In the genomic region with DNA sequence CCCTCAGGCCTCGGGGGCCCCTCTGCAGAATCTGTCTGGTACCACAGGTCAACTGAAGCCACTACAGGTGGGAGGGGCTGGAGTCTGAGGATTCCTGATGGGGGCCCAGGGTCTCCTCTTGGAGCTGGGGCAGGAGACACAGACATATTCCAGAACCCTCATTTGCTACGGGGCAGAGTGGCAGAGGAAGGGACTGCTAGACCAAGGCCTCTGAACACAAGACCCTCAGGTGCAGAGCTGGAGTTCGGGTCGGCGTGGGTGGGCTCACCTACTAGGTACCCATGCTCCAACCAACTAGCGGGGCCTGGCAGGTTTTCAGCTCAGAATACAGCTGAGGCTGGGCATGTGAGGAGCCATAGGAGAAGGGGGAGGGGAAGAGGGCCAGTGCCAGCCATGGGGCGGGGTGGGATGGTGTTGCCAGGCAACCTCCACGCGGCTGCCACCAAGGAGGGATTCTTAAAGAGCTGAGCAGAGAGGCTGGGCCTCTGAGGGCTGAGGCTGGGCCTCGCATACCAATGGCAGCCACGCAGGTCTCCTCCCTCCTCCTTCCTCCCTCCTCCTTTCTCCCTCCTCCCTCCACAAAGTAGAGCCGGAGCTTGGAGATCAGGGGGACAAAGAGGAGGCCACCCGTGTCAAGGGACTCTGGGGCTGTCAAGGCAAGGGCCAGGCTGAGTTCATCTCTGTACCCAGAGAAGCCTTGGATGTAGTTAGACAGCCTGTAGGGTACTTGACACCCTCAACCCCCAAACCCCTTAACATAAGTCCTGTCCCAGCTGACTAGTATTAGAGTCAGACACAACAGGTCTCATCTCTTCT, we compare ENCODE assay signal across 8 mouse cellular contexts. TPM values are rescaled to one million over a fixed set of nuclear protein-coding genes. Genes with fewer than 3 reads are reported as not detected.
DNase-seq lines count a peak whose midpoint lies in the region; ATAC-seq and TF ChIP-seq lines count a peak whose summit lies in the region.

No protein-coding gene starts in this region.

- WGBS in hindbrain, embryonic 11.5 days: 16% methylated on average over 13 of the region's 13 CpGs
- WGBS in stomach, postnatal 0 days: 25% methylated on average over 11 of the region's 13 CpGs

- intact Hi-C loops in left cerebral cortex, adult 2 months (cut with DNase I): no loop called here

- peaks cover 16% of the 10 kb centered on the region for H3K4me1 ChIP-seq in hindbrain, embryonic 11.5 days (replicated peaks; ENCODE audit: control insufficient read depth, insufficient read depth, low read length)
- no peaks in the 10 kb centered on the region for H3K4me1 ChIP-seq in stomach, postnatal 0 days (replicated peaks; ENCODE audit: control insufficient read depth, insufficient read depth)

- H3K4me2 ChIP-seq in hindbrain, embryonic 11.5 days (replicated peaks; ENCODE audit: low read depth, low read length): no peak overlapping the region
- no peak overlapping the region for H3K4me2 ChIP-seq in stomach, postnatal 0 days (replicated peaks; ENCODE audit: low read depth)

- H3K27me3 ChIP-seq in hindbrain, embryonic 11.5 days (ENCODE audit: control insufficient read depth, insufficient read depth, low read length): peaks cover 9% of the 10 kb centered on the region
- H3K27me3 ChIP-seq in stomach, postnatal 0 days (ENCODE audit: control insufficient read depth, insufficient read depth, low read length): no peaks in the 10 kb centered on the region

- no peaks in the 10 kb centered on the region for H3K9me3 ChIP-seq in hindbrain, embryonic 11.5 days (ENCODE audit: control insufficient read depth, low read length)
- H3K9me3 ChIP-seq in stomach, postnatal 0 days (ENCODE audit: control insufficient read depth, low read length): no peaks in the 10 kb centered on the region

- no peak for TF ChIP-seq CTCF in left cerebral cortex, adult 2 months (IDR thresholded peaks at IDR 0.05)
- TF ChIP-seq CTCF in stomach, postnatal 0 days (IDR thresholded peaks at IDR 0.05; ENCODE audit: low read depth): no peak

- no peak for TF ChIP-seq EP300 in stomach, postnatal 0 days (optimal IDR thresholded peaks at IDR 0.05)

- H3K9ac ChIP-seq in hindbrain, embryonic 11.5 days (ENCODE audit: low read depth, low read length): no peak overlapping the region
- H3K9ac ChIP-seq in stomach, postnatal 0 days (ENCODE audit: low read length): no peak overlapping the region

- H3K27ac ChIP-seq in hindbrain, embryonic 11.5 days (ENCODE audit: low read depth, low read length): peak overlapping the region; percentile 6; the same call in 1 of the 2 replicates
- H3K27ac ChIP-seq in left cerebral cortex, adult 2 months: no peak overlapping the region
- no peak overlapping the region for H3K27ac ChIP-seq in stomach, postnatal 0 days (replicated peaks)

- DNase-seq in MN1 (ENCODE audit: low spot score): peak; percentile 75
- peak; percentile 67 for DNase-seq in brain, embryonic 18.5 days (ENCODE audit: low read depth, low spot score)
- DNase-seq in hindbrain, embryonic 11.5 days (ENCODE audit: low spot score): peak; percentile 86
- DNase-seq in left cerebral cortex, adult 2 months (ENCODE audit: extremely low spot score in 1 of 2, low spot score in 2 of 2): peak; percentile 63 to 72
- DNase-seq in mesoderm, embryonic 11.5 days (ENCODE audit: low read depth, low spot score): peak; percentile 78
- peak; percentile 58 for DNase-seq in stomach, postnatal 0 days (ENCODE audit: low spot score)
- DNase-seq in gastrocnemius, adult 18-20 months (ENCODE audit: low spot score): no peak

- no peak overlapping the region for H3K4me3 ChIP-seq in hindbrain, embryonic 11.5 days (ENCODE audit: low read depth, low read length)
- no peak overlapping the region for H3K4me3 ChIP-seq in left cerebral cortex, adult 2 months
- H3K4me3 ChIP-seq in stomach, postnatal 0 days (ENCODE audit: low read depth, low read length): no peak overlapping the region

- H3K36me3 ChIP-seq in hindbrain, embryonic 11.5 days (ENCODE audit: control insufficient read depth, insufficient read depth, low read length): no peaks in the 10 kb centered on the region
- no peaks in the 10 kb centered on the region for H3K36me3 ChIP-seq in stomach, postnatal 0 days (ENCODE audit: control insufficient read depth, insufficient read depth, low read length)

- peak; percentile 92 for ATAC-seq in hindbrain, embryonic 11.5 days (ENCODE audit: low FRiP score)
- peak; percentile 68 for ATAC-seq in stomach, postnatal 0 days (ENCODE audit: low FRiP score, low TSS enrichment)
- no peak for ATAC-seq in monocyte, adult 5-6 weeks (replicated peaks; ENCODE audit: insufficient number of reproducible peaks, low FRiP score, low TSS enrichment, poor library complexity, severe bottlenecking)

RNA-seq across cellular contexts. Expression of gene Otub1, which starts 33.9 kb away (rescaled TPM):
- 246 and 250 TPM in 2 replicates for polyA plus RNA-seq in hindbrain, embryonic 11.5 days (2014; fragmentation: Nextera tagmentation; extraction: Ambion mirVana)
- 100 to 1,000 TPM; 257 to 267 TPM for total RNA-seq in left cerebral cortex, adult 2 months (2021)
- polyA plus RNA-seq in stomach, postnatal 0 days (2015; fragmentation: Nextera tagmentation; extraction: Ambion mirVana): 121 and 126 TPM in 2 replicates
- 71.4 to 75.8 TPM (median 73.8 TPM) in 3 replicates for total RNA-seq in monocyte, adult 5-6 weeks (2017)
- 10 to 100 TPM; 50.8 to 57.0 TPM for total RNA-seq in gastrocnemius, adult 18-20 months (2021)

RNA-seq across cellular contexts. Expression of gene Cox8a, which starts 45.2 kb away (rescaled TPM):
- 762 and 780 TPM in 2 replicates for polyA plus RNA-seq in hindbrain, embryonic 11.5 days (2014; fragmentation: Nextera tagmentation; extraction: Ambion mirVana)
- total RNA-seq in left cerebral cortex, adult 2 months (2021): 100 to 1,000 TPM; 934 to 941 TPM
- polyA plus RNA-seq in stomach, postnatal 0 days (2015; fragmentation: Nextera tagmentation; extraction: Ambion mirVana): 1,651 and 1,766 TPM in 2 replicates
- total RNA-seq in monocyte, adult 5-6 weeks (2017): 236 to 274 TPM (median 246 TPM) in 3 replicates
- 100 to 1,000 TPM in 1 of 2 experiments, 10 to 100 TPM in 1; 72.3 to 102 TPM for total RNA-seq in gastrocnemius, adult 18-20 months (2021)
